Mouse (Mus musculus): ENCODE results near the gene Calhm2.
A peak's percentile ranks its signal among the peaks of the same experiment; 100 is the strongest.

The Calhm2 gene

DNA sequence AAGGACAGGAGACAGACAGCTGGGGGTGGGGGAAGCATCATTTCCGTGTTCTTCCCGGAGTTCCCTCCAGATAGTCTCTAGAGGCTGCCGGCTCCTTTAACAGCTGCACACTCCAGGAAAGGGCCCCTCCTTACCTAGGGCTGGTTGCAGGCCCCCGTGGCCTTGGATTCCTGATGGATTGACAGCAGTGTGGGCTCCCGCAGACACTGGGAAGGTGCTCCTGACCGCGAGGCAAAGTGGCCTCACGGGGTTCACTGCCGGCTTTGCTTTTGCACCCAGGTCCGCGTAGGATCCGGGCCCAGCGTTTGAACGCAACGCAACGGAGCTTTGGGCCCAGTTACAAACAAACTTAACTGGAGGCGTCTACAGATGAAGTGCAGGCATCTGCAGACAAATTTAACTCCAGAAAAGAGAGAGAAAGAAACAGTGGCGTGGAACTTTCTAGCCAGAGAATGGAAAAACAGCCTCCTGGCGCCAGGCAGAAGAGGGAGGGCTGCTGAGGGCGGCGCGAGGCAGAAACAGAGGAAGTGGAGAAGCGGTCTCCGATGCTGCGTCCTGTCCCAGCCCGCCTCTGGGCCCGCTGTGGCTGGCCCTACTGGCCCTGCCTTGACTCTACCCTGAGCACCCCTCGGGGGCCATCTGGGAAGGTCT, at the start of gene Calhm2:
Gene Calhm2, minus strand, starts transcription at position 524 of the 651 bp plus-strand sequence.
- peak; percentile 17 to 29 for DNase-seq

DNA sequence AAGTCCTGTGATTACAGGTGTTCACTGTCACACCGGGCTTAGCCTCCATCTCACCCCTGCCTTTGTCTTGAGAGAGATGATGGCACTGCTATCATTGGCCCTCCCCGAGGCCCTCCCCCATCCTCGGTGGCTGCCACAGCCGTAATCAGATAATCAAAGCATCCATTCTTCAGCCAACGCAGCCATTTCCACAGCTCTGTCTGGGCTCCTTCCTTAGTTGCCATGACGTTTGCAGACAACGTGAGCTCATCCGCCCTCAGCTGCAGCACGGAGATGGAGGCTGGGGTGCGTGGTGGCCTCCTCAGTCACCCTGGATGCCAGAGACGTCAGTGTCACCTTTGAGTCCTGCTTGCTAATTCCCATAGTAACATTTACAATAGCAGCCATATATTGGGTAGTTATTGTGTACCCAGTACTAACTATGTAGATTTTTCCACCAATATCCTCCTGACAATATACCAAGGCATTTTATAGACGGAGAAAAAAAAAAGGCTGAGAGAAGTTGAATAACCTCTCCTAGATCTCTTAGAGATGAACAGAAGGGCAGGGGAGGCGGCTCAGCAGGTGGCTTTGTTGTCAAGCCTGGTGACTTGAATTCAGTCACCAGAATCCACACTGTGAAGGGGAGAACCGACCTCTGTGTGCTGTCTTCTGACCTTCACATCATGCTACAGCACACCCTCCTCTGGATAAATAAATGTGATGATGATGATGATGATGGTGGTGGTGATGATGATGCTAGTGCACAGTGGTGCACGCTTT, 48.6 kb upstream of the Calhm2 start:
- peak; percentile 55 to 77 for DNase-seq

DNA sequence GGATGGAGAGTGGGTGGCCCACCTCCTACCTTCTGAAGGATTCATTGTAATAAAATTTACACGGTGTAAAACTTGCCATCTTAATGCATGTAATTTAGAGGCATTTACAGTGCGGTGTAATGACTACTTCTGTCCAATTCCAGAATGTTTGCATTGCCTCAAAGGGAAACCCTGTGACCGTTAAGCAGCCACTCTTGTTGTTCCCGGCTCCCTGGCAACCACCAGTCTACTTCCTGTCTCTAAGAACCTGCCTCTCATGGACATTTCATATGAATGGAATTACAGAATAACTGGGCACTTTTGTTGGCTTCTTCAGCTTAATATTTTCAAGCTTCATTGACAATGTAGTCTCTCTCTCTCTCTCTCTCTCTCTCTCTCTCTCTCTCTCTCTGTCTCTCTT, 46.6 kb upstream of the Calhm2 start:
- DNase-seq: no peak

DNA sequence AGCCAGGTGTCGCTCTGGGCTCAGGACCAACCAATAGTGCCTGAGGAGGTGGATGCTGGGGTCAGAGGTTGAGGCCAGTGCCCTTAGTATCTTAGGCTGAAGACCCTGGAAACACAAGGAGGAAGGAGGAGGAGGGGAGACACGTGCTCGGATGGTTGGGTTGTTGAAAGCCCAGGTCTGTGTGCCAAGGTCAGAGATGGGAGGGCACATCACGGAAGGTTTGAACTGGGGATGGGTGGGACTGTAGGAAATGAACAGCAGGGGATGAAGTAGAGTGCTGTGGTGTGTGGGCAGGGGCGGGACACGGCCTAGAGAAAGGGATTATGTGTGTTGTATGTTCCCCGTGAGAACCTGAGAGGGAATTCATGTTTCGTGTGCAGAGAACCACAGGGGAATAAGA, 46.1 kb upstream of the Calhm2 start:
- DNase-seq: peak in 1 of 2 experiments; percentile 13

DNA sequence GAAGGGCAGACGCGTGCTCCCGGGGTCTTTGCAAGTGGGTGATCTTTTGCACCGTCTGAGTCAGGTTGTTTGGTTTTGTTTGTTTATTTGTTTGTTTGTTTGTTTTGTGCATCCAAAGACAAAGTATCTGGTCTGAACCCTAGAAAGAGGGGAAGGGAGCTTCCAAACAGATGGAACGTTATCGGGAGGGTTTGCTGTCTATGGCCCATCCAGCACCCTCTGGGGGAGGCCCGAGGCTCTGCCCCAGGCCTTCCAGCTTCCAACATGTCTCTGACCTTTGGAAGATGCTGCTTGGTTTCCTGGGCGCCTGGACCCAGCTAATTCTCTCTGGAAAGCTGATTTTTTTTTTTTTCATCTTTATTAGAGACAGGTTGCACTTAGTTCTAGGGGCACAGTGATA, 41.9 kb upstream of the Calhm2 start:
- DNase-seq: peak; percentile 44 to 59

DNA sequence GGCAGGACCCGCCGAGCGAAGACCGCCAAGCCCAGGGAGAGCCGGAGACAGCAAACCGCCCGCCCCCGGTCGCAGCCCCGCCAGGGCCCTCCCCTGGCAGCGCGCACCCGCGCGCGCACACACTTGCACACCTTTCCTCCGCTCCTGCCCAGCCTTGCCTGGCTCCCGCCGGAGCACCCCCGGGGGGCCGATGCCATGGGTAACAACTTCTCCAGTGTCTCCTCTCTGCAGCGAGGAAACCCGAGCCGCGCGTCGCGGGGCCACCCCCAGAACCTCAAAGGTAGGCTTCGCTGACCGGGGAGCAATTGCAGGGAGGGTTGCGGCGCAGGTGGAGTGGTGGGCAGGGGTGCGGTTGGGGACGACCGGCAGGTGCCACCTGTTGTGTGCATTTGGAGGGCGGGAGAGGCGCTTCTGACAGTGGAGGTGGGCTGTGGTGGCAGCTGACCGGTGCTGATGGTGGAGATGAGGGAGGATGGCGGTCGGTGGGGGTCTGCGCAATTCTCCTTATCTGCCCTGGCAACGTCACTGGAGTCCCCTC, 41.2 kb upstream of the Calhm2 start:
- peak; percentile 79 to 82 for DNase-seq

DNA sequence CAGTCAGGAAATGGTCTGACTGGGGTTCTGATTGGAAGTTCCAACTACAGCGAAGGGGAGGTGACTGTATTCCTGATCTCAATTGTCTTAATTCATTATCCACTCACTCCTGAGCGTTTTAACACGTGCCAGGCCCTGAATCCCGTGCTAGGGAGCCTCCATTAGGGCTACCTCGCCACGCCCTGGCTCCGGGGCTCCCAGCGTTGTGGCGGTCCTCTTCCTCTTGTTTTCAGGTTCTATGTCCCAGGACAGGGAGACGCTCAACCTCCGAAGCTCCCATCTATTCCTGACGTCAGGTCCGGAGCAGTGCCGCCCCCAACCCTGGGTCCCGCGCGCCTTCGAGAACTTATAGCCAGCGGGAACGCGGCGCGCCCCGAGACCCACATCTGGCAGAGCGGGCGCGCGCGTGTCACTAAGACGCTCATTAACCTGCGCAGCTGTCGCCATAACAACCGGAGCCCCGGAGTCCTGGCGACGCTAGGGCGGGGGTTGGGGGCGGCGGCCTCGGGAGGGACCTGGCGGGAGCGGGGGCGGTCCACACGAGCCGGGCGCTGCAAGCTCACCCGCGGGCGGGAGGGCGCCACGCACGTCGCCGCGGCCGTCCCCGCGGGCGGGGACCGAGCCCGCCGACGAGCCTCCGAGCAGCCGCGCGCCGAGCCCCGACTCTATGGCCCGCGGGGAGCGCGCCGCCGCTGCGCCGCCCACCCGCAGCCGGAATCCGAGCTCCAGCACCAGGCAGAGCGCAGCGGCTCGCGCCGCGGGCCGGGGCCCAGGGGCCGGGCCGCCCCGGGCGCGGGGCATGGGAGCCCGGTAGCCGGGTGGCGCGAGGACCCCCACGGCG, 40.6 kb upstream of the Calhm2 start, which contains the start of gene Neurl1a:
Gene Neurl1a, plus strand, starts transcription at position 390 of the 841 bp plus-strand sequence.
- DNase-seq: peak; percentile 81 to 86

DNA sequence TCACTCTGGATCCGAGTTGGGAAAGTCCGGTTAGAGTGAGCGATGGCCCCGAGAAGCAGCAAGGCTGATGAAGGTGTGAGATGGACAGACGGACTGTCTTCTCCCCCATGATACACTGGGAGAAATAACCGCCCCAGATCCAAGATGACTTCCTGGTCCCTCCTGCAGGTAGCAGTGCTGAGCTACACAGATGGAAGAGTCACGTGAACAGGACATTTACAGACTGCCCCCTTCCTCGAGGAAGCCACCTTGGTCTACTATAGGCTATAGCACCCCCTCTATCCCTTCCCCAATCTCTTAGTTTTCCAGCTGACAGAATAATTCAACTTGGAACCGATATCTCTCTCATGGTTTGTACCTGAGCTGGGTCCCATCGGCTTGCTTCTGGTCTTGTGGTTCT, 39.9 kb upstream of the Calhm2 start:
- DNase-seq: peak; percentile 73 to 79

DNA sequence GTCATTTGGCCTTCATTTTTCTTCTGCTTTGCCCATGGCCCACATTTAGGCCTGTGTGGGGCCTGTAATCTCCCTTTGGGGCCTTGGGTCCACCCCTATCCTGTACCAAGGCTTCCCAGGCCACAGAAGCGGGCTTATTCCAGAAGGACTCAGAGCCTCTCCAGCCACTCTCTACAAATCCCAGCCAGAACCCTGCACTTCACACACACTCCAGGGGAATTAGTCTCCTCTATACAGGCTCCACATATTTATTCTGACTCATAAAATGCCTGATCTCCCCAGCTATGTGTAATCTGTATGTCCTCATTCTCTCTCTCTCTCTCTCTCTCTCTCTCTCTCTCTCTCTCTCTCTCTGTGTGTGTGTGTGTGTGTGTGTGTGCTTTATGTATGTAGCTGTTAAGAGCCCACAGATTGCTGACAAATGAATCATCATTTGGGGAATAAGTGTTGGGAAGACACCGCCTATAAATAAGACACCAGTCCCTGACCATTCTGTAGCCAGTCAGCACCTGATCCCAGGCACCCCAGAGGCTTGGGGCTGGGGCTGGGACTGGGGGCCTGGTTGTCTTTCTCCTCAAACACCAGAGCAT, 38.9 kb upstream of the Calhm2 start:
- no peak for DNase-seq

DNA sequence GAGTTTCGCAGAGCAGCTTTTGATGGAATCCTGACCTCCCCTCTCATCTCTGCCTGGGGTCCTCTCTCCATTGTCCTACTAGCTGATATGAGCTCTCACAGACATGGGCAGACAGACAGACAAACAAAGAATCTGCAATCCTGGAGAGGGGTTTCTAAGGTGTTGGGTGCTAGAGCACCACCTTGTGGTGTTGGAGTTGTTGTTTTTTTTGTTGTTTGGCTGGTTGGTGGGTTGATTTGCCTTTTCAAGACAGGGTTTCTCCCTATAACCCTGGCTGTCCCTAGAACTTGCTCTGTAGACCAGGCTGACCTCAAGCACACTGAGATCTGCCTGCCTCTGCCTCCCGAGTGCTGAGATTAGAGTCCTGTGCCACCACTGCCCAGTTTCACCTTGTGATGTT, 37.4 kb upstream of the Calhm2 start:
- DNase-seq: no peak

DNA sequence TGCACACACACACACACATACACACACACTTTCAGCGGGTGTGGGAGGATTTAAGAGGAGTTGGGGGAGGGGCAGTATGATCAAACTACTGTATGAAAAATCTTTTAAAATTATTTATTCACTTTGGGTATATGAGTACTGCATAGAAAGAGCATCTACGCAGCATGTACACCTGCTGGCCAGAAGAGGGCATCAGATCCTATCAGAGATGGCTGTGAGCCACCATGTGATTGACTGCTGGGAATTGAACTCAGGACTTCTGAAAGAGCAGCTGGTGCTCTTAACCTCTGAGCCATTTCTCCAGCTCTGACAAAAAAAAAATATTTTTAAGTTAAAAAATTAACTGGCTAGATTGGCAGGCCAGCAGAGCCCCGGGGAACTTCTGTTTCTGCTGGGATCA, 36.4 kb upstream of the Calhm2 start:
- DNase-seq: peak in 1 of 2 experiments; percentile 61

DNA sequence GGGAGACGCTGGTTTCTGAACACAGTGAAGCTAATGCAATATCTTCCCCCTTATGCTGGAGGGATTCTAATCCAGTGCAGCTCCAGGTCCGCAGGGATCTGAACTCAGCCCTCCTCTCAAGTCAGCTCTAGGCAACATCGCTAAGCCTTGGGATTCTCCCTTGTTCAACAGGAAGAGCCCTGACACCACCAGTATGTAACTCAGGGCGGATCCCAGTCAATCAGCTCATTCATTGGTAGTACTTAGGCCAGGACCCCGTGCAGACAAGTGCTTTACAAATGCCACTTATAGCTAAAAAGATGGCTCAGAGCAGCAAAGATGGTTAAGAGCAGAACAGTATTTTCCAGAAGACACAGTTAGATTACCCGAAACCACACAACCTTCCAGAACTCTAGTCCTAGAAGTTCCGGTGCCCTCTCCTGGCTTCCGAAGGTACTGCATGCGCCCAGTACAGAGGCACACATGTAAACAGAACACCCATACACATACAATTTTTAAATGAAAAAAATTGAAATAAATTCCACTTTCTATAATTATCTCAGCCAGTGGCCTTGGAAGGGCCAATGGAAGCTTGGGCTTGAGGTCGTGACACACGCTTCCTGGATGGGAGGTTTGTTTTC, 30.8 kb upstream of the Calhm2 start:
- peak; percentile 88 to 93 for DNase-seq

DNA sequence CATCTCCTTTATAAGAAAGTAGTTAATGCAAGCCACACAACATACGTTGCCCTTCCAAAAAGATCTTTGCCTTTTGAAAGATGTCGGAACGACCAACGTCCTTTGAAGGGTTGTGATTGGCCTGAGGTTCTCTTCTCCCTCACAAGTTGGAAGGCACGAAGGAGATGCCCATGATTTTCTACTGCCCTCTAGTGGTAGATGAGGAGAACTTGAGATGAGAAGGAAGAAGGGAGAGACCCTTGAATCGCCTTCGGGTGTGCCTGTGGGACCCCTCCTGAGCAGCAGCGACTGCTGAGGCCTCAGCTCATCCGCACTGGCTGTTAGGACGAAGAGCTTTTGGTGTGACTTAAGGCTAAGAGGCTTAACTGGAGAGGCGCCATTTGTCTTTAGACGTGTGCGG, 30.1 kb upstream of the Calhm2 start:
- DNase-seq: peak in 1 of 2 experiments; percentile 36

DNA sequence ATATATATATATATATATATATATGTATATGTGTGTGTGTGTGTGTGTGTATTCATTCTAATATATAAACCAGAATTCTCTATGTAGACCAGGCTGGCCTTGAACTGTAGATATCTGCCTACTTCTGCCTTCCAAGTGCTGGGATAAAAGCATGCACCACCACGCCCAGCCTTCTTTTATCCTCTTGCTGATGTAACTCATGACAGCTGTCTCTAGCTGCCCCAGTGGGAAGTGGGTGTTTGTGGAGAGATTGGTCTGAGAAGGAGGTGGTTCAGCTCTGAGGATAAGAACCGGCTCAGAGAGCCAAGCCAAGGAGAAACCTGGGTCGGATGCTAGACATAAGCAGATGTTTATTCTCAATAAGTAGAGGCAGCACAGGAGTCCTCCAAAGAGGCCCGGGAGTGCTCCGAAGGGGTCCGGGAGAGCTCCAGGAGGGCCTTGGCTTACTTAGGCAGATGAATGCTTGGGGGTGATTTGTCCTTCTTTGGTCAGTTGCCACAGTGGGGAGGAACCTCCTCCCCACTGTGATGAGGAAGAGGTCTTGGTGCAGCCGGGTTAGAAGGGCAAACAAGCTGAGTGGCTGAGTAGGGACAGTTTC, 29.6 kb upstream of the Calhm2 start:
- DNase-seq: no peak

DNA sequence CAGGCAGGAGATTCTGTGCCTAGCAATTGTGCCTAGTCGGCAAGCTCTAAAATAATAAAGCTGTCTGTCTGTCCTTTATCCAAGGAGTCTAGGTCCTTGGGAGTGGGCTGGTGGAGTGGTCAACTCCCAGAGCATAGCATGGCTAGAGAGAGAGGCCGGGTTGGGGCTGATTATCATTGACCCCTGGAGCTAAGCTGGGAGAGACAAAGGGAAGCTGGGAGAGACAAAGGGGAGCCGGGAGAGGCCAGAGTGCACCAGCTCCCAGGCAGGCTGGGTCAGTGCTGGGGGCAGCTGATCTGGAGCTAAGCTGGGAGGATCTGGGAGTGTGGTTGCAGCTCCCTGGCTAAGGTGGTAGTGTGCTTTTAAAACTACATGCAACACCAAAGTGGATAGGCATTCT, 28.7 kb upstream of the Calhm2 start:
- DNase-seq: no peak

DNA sequence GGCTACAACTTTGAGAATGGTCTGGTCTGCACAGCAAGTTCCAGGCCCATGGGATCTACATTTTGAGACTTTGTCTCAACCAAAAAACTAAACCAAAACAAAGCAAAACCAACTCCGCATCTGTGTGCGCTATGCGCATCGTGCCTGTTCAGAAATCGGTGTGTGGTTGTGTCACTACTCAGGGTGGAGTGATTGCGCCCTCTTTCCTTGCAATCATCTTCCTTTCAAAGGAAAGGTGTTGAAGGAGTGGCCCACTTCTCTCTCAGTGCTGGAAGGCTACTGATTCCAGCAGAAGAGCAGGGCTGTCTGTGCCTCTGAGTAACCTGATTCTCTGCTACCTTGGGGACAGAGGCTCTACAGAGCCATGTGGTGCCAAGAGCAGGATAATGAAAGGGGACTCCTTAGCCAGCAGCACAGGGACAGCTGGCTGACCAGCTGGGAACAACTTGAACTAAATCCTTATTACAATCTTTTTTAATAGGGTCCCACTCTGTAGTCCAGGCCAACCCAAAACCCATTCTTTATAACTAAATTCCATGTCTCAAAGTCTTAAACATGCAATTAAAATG, 25.2 kb upstream of the Calhm2 start:
- no peak for DNase-seq

DNA sequence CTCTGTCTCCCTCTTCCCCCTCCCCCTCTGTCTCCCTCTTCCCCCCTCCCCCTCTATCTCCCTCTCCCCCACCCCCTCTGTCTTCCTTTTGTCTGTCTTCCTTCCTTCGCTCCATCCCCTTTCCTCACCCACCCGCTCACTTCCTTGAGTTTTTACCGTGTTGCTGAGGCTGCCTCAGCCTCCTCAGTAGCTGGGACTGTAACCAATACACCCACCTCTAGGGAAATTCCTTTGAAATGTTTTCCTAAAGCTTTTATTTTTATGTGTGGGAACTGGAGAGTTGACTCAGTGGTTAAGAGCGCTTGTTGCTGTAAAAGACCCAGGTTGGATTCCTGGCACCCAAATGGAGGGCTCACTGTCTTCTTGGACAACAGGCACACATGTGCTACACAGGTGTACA, 23.6 kb upstream of the Calhm2 start:
- no peak for DNase-seq

DNA sequence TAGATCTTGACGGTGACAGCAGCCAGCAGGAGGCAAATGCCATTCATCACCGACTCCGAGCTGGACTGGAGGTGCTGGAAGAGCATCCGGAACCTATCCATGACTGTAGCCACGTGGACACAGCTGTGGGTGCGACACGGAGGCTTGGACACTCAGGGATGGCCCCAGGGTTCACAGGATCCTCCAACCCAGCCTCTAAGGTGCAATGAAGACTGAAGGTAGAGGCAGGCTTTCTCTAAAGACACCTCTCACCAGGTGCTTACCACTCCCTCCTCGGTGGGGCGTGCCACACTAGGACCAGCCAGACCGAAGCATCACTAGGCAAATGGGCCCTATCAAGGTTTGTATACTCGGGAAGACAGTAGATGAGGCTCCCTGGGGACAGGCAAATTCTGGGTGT, 19.6 kb upstream of the Calhm2 start, which contains the start of gene Calhm3:
Gene Calhm3, minus strand, starts transcription at position 101 of the 400 bp plus-strand sequence.
- DNase-seq: no peak

DNA sequence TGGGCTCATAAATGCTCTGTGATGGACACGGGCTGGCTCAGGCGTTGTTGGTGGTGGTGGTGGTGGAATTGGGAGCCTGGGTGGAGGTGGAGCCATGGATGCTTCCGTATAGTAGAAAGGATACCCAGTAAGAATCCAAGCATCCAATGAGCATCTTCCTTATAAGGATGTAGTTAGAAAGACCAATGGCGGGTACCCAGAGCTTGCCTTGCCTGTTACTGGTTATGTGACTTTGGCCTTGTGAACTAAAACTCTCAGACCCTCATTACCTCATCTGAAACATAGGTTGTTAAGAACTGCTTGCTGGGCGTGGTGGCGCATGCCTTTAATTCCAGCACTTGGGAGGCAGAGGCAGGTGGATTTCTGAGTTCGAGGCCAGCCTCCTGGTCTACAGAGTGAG, 15.7 kb upstream of the Calhm2 start:
- no peak for DNase-seq

DNA sequence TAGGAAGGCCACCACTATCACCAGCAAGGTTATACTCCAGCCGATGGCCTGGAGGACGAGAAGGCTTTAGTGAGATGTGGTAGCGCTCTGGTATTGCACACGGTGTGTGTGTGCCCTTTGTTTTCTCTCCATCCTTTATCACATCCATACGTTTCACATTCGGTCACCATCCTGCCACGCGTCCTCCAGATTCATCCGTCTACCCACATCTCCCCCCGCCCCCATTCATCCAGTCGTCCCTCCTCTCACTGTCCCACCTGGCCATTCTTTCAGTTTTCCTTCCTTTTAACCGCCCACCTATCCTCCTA, 13.9 kb upstream of the Calhm2 start:
- DNase-seq: no peak

DNA sequence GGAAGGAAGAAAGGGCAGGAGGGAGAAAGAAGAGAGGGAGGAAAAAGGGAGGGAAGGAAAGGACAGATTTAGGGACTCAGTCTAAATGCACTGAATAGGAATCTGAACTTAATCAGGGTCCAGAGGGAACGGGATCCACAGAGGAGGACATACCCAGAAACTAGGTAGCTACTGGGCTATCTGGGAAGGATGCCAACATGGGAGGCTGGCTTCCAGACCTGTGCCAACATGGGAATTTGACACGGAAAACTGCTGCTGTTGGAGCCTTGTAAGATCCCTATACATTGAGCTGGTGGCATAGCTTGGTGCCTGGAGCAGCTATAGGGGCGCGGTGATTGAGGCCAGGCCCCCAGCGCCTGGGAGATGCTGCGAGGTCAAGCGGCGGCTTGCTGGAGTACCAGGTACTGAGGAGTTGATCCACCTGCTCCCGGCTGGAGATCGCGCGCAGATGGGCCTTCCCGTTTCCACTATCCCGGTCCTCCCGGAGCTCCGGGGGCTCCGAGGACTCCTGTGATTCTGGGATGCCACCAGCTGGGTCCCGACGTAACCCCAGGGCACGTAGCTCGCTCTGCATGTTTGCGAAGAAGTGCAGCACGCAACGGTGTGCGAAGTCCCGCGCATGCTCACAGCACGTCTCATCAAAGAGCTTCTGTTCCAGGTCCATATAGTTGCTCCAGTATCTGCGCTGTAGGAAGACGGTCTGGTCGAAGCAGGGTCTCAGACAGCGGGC, 13.4 kb upstream of the Calhm2 start:
- DNase-seq: peak; percentile 62 to 63

Data from cerebellum, postnatal 25 days (tissue).